12 mouse cellular contexts compared by ENCODE assay signal in the genomic region with DNA sequence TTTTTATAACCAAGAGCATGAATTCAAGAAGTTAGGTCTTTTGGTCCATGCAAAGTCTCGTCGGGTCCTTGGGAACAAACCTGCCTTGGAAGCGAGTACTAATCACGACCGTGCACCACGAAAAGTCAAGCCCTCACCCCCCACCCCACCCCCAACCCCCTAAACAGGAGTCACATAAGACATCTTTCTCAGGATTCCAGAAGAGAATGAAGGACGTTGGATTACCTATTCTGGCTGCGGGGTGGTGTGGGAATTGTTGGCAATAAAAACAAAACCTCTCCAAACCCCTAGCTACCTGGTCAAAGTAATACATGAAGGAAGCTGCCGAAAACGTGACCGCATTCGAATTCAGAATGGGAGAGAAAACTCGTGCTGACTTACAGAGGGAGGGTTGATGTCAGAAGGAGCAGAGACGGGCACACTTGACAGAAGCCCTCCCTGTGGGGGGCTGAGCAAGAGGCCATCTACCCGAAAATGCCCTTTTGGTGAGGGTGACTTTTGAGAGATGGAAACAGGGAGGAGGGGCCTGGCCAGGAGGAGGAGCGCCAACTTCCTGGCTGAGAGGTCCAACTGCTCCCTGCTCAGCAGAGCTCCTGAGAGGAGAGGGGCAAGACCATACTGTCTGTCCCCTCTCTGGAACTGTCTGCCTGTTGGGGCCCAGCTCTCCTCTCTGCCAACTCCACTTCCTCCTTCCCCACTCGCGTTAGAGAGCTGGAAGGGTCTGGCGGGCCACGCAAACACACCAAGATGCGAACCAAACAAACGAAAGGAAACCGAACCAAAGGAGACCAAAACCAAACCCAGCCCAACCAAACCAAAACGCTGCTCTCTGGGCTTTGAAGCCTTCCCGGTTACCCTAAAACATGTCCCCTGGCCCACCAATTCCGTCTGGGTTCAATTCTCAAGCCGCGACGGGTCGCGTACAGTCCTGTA. TPM values are rescaled to one million over a fixed set of nuclear protein-coding genes. Genes with fewer than 3 reads are reported as not detected.
DNase-seq lines count a peak whose midpoint lies in the region; ATAC-seq and TF ChIP-seq lines count a peak whose summit lies in the region.
"Not testable (repeated sequence)": the region's sequence is repeated elsewhere in the genome, so short reads cannot be mapped to it uniquely, and the experiment has no call there.
"Had no signal": no experiment of that assay in that cellular context is flagged by ENCODE, and none has a peak within 500 bp of the region (broad histone marks: within the 10 kb centered on the region; RNA-seq: fewer than 3 reads in every experiment).

No protein-coding gene starts in this region.

- H3K4me2 ChIP-seq in forebrain, embryonic 13.5 days, result peak overlapping the region; percentile 74
- H3K4me2 ChIP-seq in liver, embryonic 13.5 days, result peak overlapping the region; percentile 73
- H3K4me2 ChIP-seq in midbrain, embryonic 14.5 days (ENCODE audit: low read length), result peak overlapping the region; percentile 75

- H3K4me3 ChIP-seq in forebrain, embryonic 13.5 days, result peak overlapping the region; percentile 49
- peak overlapping the region; percentile 97 for H3K4me3 ChIP-seq in kidney, adult 2 months (ENCODE audit: insufficient read depth, low read depth, low read length)
- peak overlapping the region; percentile 65 for H3K4me3 ChIP-seq in liver, embryonic 13.5 days (replicated peaks)
- H3K4me3 ChIP-seq in midbrain, embryonic 14.5 days (replicated peaks; ENCODE audit: low read depth, low read length), result peak overlapping the region; percentile 38

- not testable (repeated sequence) for H3K9me3 ChIP-seq in forebrain, embryonic 13.5 days (replicated peaks); liver, embryonic 13.5 days (replicated peaks); midbrain, embryonic 14.5 days (ENCODE audit: control insufficient read depth, low read length)

- H3K9ac ChIP-seq in forebrain, embryonic 13.5 days, result peak overlapping the region; percentile 59
- peak overlapping the region; percentile 68 for H3K9ac ChIP-seq in liver, embryonic 13.5 days
- H3K9ac ChIP-seq in midbrain, embryonic 14.5 days (replicated peaks; ENCODE audit: low read length), result peak overlapping the region; percentile 49

- TF ChIP-seq POLR2A in kidney, adult 2 months (IDR thresholded peaks at IDR 0.05; ENCODE audit: low read depth, low read length), result not testable (repeated sequence)

- H3K36me3 ChIP-seq in forebrain, embryonic 13.5 days (ENCODE audit: poor library complexity, severe bottlenecking); kidney, adult 2 months (ENCODE audit: control insufficient read depth, insufficient read depth, low read length); liver, embryonic 13.5 days; midbrain, embryonic 14.5 days (ENCODE audit: control insufficient read depth, insufficient read depth, low read length); splenic B cell, adult 2 months (ENCODE audit: control insufficient read depth, insufficient read depth, low read length, poor library complexity, severe bottlenecking): not testable (repeated sequence)

- peak; percentile 56 for DNase-seq in CD4-positive, CD25-positive, alpha-beta regulatory T cell, adult 2 months (ENCODE audit: low read depth, low spot score)
- peak; percentile 47 for DNase-seq in cerebellum, adult 9-10 months
- peak; percentile 12 to 52 for DNase-seq in heart, postnatal 10 days
- DNase-seq in kidney, adult 2 months; liver, embryonic 13.5 days; midbrain, embryonic 14.5 days: not testable (repeated sequence)
- peak; percentile 34 for DNase-seq in splenic B cell, adult 2 months (ENCODE audit: low read depth, low spot score)

- intact Hi-C loops in heart, postnatal 10 days (cut with DNase I), result loop anchor here (2.0 kb wide), 1 partner anchor 16 kb away; no protein-coding TSS in a partner anchor

- not testable (repeated sequence) for H3K4me1 ChIP-seq in forebrain, embryonic 13.5 days; kidney, adult 2 months (ENCODE audit: control insufficient read depth, insufficient read depth, low read length); liver, embryonic 13.5 days (replicated peaks); midbrain, embryonic 14.5 days (ENCODE audit: control insufficient read depth, insufficient read depth, low read length)

- not testable (repeated sequence) for TF ChIP-seq CTCF in kidney, adult 2 months (conservative IDR thresholded peaks at IDR 0.05; ENCODE audit: insufficient read depth, insufficient read length, low read depth, low read length)

- WGBS in forebrain, embryonic 13.5 days, result 12% methylated on average over 28 of the region's 31 CpGs
- WGBS in kidney, adult 2 months, result 8% methylated on average over 28 of the region's 31 CpGs
- 9% methylated on average over 29 of the region's 31 CpGs for WGBS in liver, embryonic 13.5 days (ENCODE audit: insufficient replicate concordance)
- 12% methylated on average over 28 of the region's 31 CpGs for WGBS in midbrain, embryonic 14.5 days

- H3K27ac ChIP-seq in forebrain, embryonic 13.5 days, result peak overlapping the region; percentile 61
- peak overlapping the region; percentile 96 for H3K27ac ChIP-seq in kidney, adult 2 months (ENCODE audit: insufficient read depth, low read depth, low read length)
- H3K27ac ChIP-seq in liver, embryonic 13.5 days, result peak overlapping the region; percentile 84
- H3K27ac ChIP-seq in midbrain, embryonic 14.5 days (replicated peaks; ENCODE audit: low read depth, low read length), result peak overlapping the region; percentile 55; the same call in 1 of the 2 replicates

- not testable (repeated sequence) for ATAC-seq in forebrain, embryonic 13.5 days; liver, embryonic 13.5 days (ENCODE audit: low read depth); midbrain, embryonic 14.5 days (ENCODE audit: low FRiP score, low TSS enrichment)

- not testable (repeated sequence) for H3K27me3 ChIP-seq in forebrain, embryonic 13.5 days; kidney, adult 2 months (replicated peaks; ENCODE audit: control insufficient read depth, insufficient read depth, low read length); liver, embryonic 13.5 days; midbrain, embryonic 14.5 days (ENCODE audit: control insufficient read depth, insufficient read depth, low read length); splenic B cell, adult 2 months (ENCODE audit: control insufficient read depth, insufficient read depth, low read length, poor library complexity, severe bottlenecking)

RNA-seq across cellular contexts. Expression of gene Gm13271, which starts 2.2 kb away (rescaled TPM):
- not detected in 2 replicates for polyA plus RNA-seq in forebrain, embryonic 13.5 days (2015; fragmentation: Nextera tagmentation; extraction: Ambion mirVana)
- total RNA-seq in heart, postnatal 10 days (2021), result not detected
- polyA plus RNA-seq in kidney, adult 2 months (2012; rRNA removed), result not detected in 2 replicates
- not detected in 2 replicates for polyA plus RNA-seq in liver, embryonic 13.5 days (2015; fragmentation: Nextera tagmentation; extraction: Ambion mirVana)
- not detected in 2 replicates for polyA plus RNA-seq in midbrain, embryonic 14.5 days (2014; fragmentation: Nextera tagmentation; extraction: Ambion mirVana)
- total RNA-seq: adrenal gland, postnatal 36 days; gastrocnemius, adult 18-20 months; left cerebral cortex, adult 18-20 months; megakaryocyte-erythroid progenitor cell, adult 5-6 weeks had no signal

RNA-seq across cellular contexts. Expression of gene Gm13283, which starts 3.1 kb away (rescaled TPM):
- 0.17 TPM in 1 of 2 replicates, not detected in the other for polyA plus RNA-seq in forebrain, embryonic 13.5 days (2015; fragmentation: Nextera tagmentation; extraction: Ambion mirVana)
- total RNA-seq in heart, postnatal 10 days (2021), result not detected
- polyA plus RNA-seq in kidney, adult 2 months (2012; rRNA removed), result 0.10 TPM in 1 of 2 replicates, not detected in the other
- not detected in 2 replicates for polyA plus RNA-seq in liver, embryonic 13.5 days (2015; fragmentation: Nextera tagmentation; extraction: Ambion mirVana)
- not detected in 2 replicates for polyA plus RNA-seq in midbrain, embryonic 14.5 days (2014; fragmentation: Nextera tagmentation; extraction: Ambion mirVana)
- total RNA-seq: gastrocnemius, adult 18-20 months; left cerebral cortex, adult 18-20 months; megakaryocyte-erythroid progenitor cell, adult 5-6 weeks had no signal

RNA-seq across cellular contexts. Expression of gene Gm13290, which starts 16.8 kb away (rescaled TPM):
- polyA plus RNA-seq in forebrain, embryonic 13.5 days (2015; fragmentation: Nextera tagmentation; extraction: Ambion mirVana), result not detected in 2 replicates
- total RNA-seq in heart, postnatal 10 days (2021), result not detected
- polyA plus RNA-seq in kidney, adult 2 months (2012; rRNA removed), result not detected in 2 replicates
- polyA plus RNA-seq in liver, embryonic 13.5 days (2015; fragmentation: Nextera tagmentation; extraction: Ambion mirVana), result not detected in 2 replicates
- polyA plus RNA-seq in midbrain, embryonic 14.5 days (2014; fragmentation: Nextera tagmentation; extraction: Ambion mirVana), result not detected in 2 replicates
- total RNA-seq: adrenal gland, postnatal 36 days; gastrocnemius, adult 18-20 months; left cerebral cortex, adult 18-20 months; megakaryocyte-erythroid progenitor cell, adult 5-6 weeks had no signal

RNA-seq across cellular contexts. Expression of gene Gm13289, which starts 19.9 kb away (rescaled TPM):
- polyA plus RNA-seq in forebrain, embryonic 13.5 days (2015; fragmentation: Nextera tagmentation; extraction: Ambion mirVana), result not detected in 2 replicates
- total RNA-seq in heart, postnatal 10 days (2021), result not detected
- polyA plus RNA-seq in kidney, adult 2 months (2012; rRNA removed), result not detected in 2 replicates
- polyA plus RNA-seq in liver, embryonic 13.5 days (2015; fragmentation: Nextera tagmentation; extraction: Ambion mirVana), result not detected in 2 replicates
- not detected in 2 replicates for polyA plus RNA-seq in midbrain, embryonic 14.5 days (2014; fragmentation: Nextera tagmentation; extraction: Ambion mirVana)
- total RNA-seq: adrenal gland, postnatal 36 days; gastrocnemius, adult 18-20 months; left cerebral cortex, adult 18-20 months; megakaryocyte-erythroid progenitor cell, adult 5-6 weeks had no signal

RNA-seq across cellular contexts. Expression of gene Gm13272, which starts 22.8 kb away (rescaled TPM):
- polyA plus RNA-seq in forebrain, embryonic 13.5 days (2015; fragmentation: Nextera tagmentation; extraction: Ambion mirVana), result not detected in 2 replicates
- total RNA-seq in heart, postnatal 10 days (2021), result not detected
- not detected in 2 replicates for polyA plus RNA-seq in kidney, adult 2 months (2012; rRNA removed)
- not detected in 2 replicates for polyA plus RNA-seq in liver, embryonic 13.5 days (2015; fragmentation: Nextera tagmentation; extraction: Ambion mirVana)
- polyA plus RNA-seq in midbrain, embryonic 14.5 days (2014; fragmentation: Nextera tagmentation; extraction: Ambion mirVana), result not detected in 2 replicates
- total RNA-seq: adrenal gland, postnatal 36 days; gastrocnemius, adult 18-20 months; left cerebral cortex, adult 18-20 months; megakaryocyte-erythroid progenitor cell, adult 5-6 weeks had no signal

Comparison
In these comparisons a context has a peak if more than half of its experiments do, and no peak if none do; other contexts are left out.
1. H3K4me3 ChIP-seq: peak in every context shown above with its lines; median percentile 97 in kidney, adult 2 months; 65 in liver, embryonic 13.5 days; 49 in forebrain, embryonic 13.5 days; 38 in midbrain, embryonic 14.5 days.